Mouse (Mus musculus) heart, embryonic 11.5 days (tissue): Measurements from ENCODE around the gene Nek8. TPM values are rescaled to one million over a fixed set of nuclear protein-coding genes. Genes with fewer than 3 reads are reported as not detected.

Experiments used
- ATAC-seq: fragments of 200-750 bp; cut with Nextera tagmentation; replicated peaks from 2 replicates; pipeline ENCODE4 v1.8.0; 2017; ENCODE audit warnings: moderate library complexity; ENCODE audit not compliant: insufficient number of reproducible peaks, low FRiP score, low TSS enrichment
- H3K27ac ChIP-seq: fragments of 300-500 bp; sonication (generic); 2 replicates; pipeline ENCODE4 v1.5.1; 2014; ENCODE audit warnings: mild to moderate bottlenecking, low read depth, low read length
- H3K27me3 ChIP-seq: fragments of 300-500 bp; sonication (generic); 2 replicates; pipeline ENCODE4 v1.6.1; 2014; ENCODE audit warnings: mild to moderate bottlenecking, low read length, mixed read lengths; ENCODE audit not compliant: control insufficient read depth, insufficient read depth
- H3K36me3 ChIP-seq: fragments of 300-500 bp; sonication (generic); 2 replicates; pipeline ENCODE4 v1.6.1; 2014; ENCODE audit warnings: mild to moderate bottlenecking, low read length, moderate library complexity, mixed read lengths; ENCODE audit not compliant: control insufficient read depth, insufficient read depth
- H3K4me1 ChIP-seq: fragments of 300-500 bp; sonication (generic); 2 replicates; pipeline ENCODE4 v1.6.1; 2014; ENCODE audit warnings: low read length; ENCODE audit not compliant: control insufficient read depth, insufficient read depth
- H3K4me2 ChIP-seq: fragments of 300-500 bp; sonication (generic); 2 replicates; pipeline ENCODE4 v1.6.1; 2014; ENCODE audit warnings: mild to moderate bottlenecking, moderate library complexity
- H3K4me3 ChIP-seq: fragments of 300-500 bp; sonication (generic); 2 replicates; pipeline ENCODE4 v1.5.1; 2014; ENCODE audit warnings: low read depth, low read length
- H3K9ac ChIP-seq: fragments of 300-500 bp; sonication (generic); 2 replicates; pipeline ENCODE4 v1.6.1; 2014; ENCODE audit warnings: mild to moderate bottlenecking, low read depth, low read length, moderate library complexity
- H3K9me3 ChIP-seq: fragments of 300-500 bp; sonication (generic); replicated peaks from 2 replicates; pipeline ENCODE4 v1.6.1; 2016; ENCODE audit warnings: low read length; ENCODE audit not compliant: control insufficient read depth
- WGBS: fragments of 180-500 bp; shearing (Covaris S2); extraction: QIAGEN DNeasy Blood & Tissue Kit; methylation state at CpG from one replicate; pipeline ENCODE4 v1.1.7; 2014; ENCODE audit not compliant: insufficient replicate concordance; 5-methylcytosine and 5-hydroxymethylcytosine counted together
- polyA plus RNA-seq: library from polyadenylated mRNA; unstranded; fragments of >200 nt; fragmentation: Nextera tagmentation; extraction: Ambion mirVana; gene quantifications from 2 replicates; pipeline ENCODE4 v1.2.1, GENCODE M21; 2014

Nek8 gene
- polyA plus RNA-seq, 1 experiment from 2014 or later = 9.9 TPM

GRCm38 (mm10) chr11:78161169-78161568 is 15.3 kb downstream of the Nek8 start:
- H3K4me1 ChIP-seq = peaks cover 29% of the 10 kb centered on the region
- peaks cover 35% of the 10 kb centered on the region for H3K36me3 ChIP-seq
- no peak overlapping the region for H3K27ac ChIP-seq
- no peaks in the 10 kb centered on the region for H3K27me3 ChIP-seq
- no peaks in the 10 kb centered on the region for H3K9me3 ChIP-seq
- no peak overlapping the region for H3K4me3 ChIP-seq
- 86% methylated on average over 14 of the region's 14 CpGs for WGBS
- H3K4me2 ChIP-seq = no peak overlapping the region
- ATAC-seq = no peak
- H3K9ac ChIP-seq = no peak overlapping the region

- H3K4me3 ChIP-seq = no peak overlapping the region
- no peaks in the 10 kb centered on the region for H3K9me3 ChIP-seq
- no peak overlapping the region; the same call in 1 of the 2 replicates for H3K9ac ChIP-seq
- no peak overlapping the region for H3K27ac ChIP-seq
- no peak overlapping the region for H3K4me2 ChIP-seq
- no peak for ATAC-seq
- peaks cover 24% of the 10 kb centered on the region for H3K4me1 ChIP-seq
- H3K27me3 ChIP-seq = no peaks in the 10 kb centered on the region
- H3K36me3 ChIP-seq = peaks cover 37% of the 10 kb centered on the region
- WGBS = 93% methylated on average over 3 of the region's 3 CpGs
Measured at GRCm38 (mm10) chr11:78160675-78161074, 15.8 kb downstream of the Nek8 start.

- H3K4me1 ChIP-seq = peaks cover 24% of the 10 kb centered on the region
- H3K9ac ChIP-seq = no peak overlapping the region
- no peak overlapping the region for H3K4me3 ChIP-seq
- H3K27me3 ChIP-seq = no peaks in the 10 kb centered on the region
- peaks cover 37% of the 10 kb centered on the region for H3K36me3 ChIP-seq
- 83% methylated on average over 18 of the region's 18 CpGs for WGBS
- H3K27ac ChIP-seq = no peak overlapping the region
- H3K4me2 ChIP-seq = no peak overlapping the region
- no peak for ATAC-seq
- no peaks in the 10 kb centered on the region for H3K9me3 ChIP-seq
Measured at GRCm38 (mm10) chr11:78160171-78160570, 16.3 kb downstream of the Nek8 start.

GRCm38 (mm10) chr11:78159557-78159956 is 16.9 kb downstream of the Nek8 start:
- H3K9me3 ChIP-seq = no peaks in the 10 kb centered on the region
- peaks cover 24% of the 10 kb centered on the region for H3K4me1 ChIP-seq
- H3K4me3 ChIP-seq = no peak overlapping the region
- no peak overlapping the region for H3K4me2 ChIP-seq
- H3K36me3 ChIP-seq = peaks cover 37% of the 10 kb centered on the region
- 64% methylated on average over 7 of the region's 7 CpGs for WGBS
- no peaks in the 10 kb centered on the region for H3K27me3 ChIP-seq
- ATAC-seq = no peak
- no peak overlapping the region for H3K27ac ChIP-seq
- H3K9ac ChIP-seq = no peak overlapping the region

GRCm38 (mm10) chr11:78159096-78159495 is 17.4 kb downstream of the Nek8 start:
- 26% methylated on average over 2 of the region's 2 CpGs for whole genome bisulfite sequencing
- ATAC-seq = peak; percentile 20; the same call in 1 of the 2 replicates
- Histone ChIP-seq H3K4me2 (no peak overlapping the region), H3K9ac (no peak overlapping the region), H3K9me3 (no peaks in the 10 kb centered on the region), H3K27ac (no peak overlapping the region), H3K4me3 (no peak overlapping the region), H3K36me3 (peaks cover 40% of the 10 kb centered on the region), H3K27me3 (no peaks in the 10 kb centered on the region), H3K4me1 (peaks cover 22% of the 10 kb centered on the region)

GRCm38 (mm10) chr11:78156156-78156699 is 20.2 kb downstream of the Nek8 start:
- H3K4me3 ChIP-seq = no peak overlapping the region
- no peak for ATAC-seq
- no peak overlapping the region for H3K9ac ChIP-seq
- H3K27me3 ChIP-seq = no peaks in the 10 kb centered on the region
- H3K36me3 ChIP-seq = peaks cover 39% of the 10 kb centered on the region
- H3K9me3 ChIP-seq = no peaks in the 10 kb centered on the region
- no peak overlapping the region for H3K27ac ChIP-seq
- H3K4me2 ChIP-seq = no peak overlapping the region
- no peaks in the 10 kb centered on the region; the same call in 1 of the 2 replicates for H3K4me1 ChIP-seq
- WGBS = 81% methylated on average over 6 of the region's 6 CpGs

DNA sequence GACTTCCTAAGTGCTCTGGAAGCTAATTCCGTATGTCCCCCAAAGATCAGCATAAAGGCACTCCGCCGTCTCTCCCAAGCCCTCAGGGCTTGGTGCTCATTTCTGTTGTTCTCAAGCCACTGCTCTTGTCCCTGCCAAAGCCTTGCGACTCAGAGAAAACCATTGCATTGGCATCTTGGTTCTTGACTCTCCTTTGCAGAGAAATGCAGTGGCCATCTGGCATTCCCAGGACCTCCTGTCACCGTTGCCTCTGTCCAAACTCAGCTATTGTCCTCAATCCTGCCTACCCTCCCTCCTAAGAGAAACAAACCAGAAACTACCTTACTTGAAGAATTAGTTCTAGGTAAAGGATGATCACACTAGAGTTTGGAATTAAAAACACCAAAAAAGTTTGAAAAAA is 20.8 kb downstream of the Nek8 start:
- Histone ChIP-seq H3K9me3 (no peaks in the 10 kb centered on the region), H3K4me2 (no peak overlapping the region), H3K36me3 (peaks cover 38% of the 10 kb centered on the region), H3K27me3 (no peaks in the 10 kb centered on the region), H3K27ac (no peak overlapping the region), H3K9ac (no peak overlapping the region), H3K4me1 (no peaks in the 10 kb centered on the region), H3K4me3 (no peak overlapping the region)
- no peak for ATAC-seq
- 86% methylated on average over 5 of the region's 5 CpGs for WGBS

GRCm38 (mm10) chr11:78153778-78154177 is 22.7 kb downstream of the Nek8 start:
- Histone ChIP-seq H3K27ac (no peak overlapping the region), H3K4me1 (no peaks in the 10 kb centered on the region), H3K36me3 (peaks cover 39% of the 10 kb centered on the region), H3K4me2 (no peak overlapping the region), H3K9me3 (no peaks in the 10 kb centered on the region), H3K27me3 (no peaks in the 10 kb centered on the region), H3K4me3 (no peak overlapping the region), H3K9ac (no peak overlapping the region)
- 0 out of 2 replicates have a peak, but pooled peaks have one; percentile 6 for ATAC-seq
- WGBS = 90% methylated on average over 13 of the region's 13 CpGs
